In genomic region chr11:35841738-35842325, GRCm38 (mm10) we compare ENCODE assay signal across 19 mouse cellular contexts. TPM values are rescaled to one million over a fixed set of nuclear protein-coding genes. Genes with fewer than 3 reads are reported as not detected.
DNase-seq lines count a peak whose midpoint lies in the region; ATAC-seq and TF ChIP-seq lines count a peak whose summit lies in the region.
"Had no signal": no experiment of that assay in that cellular context is flagged by ENCODE, and none has a peak within 500 bp of the region (broad histone marks: within the 10 kb centered on the region; RNA-seq: fewer than 3 reads in every experiment).

No protein-coding gene starts in this region.

- no peak overlapping the region for H3K4me3 ChIP-seq in neural tube, embryonic 11.5 days (ENCODE audit: low read depth, low read length)
- H3K4me3 ChIP-seq in megakaryocyte, embryonic 14.5 days (replicated peaks), result peak overlapping the region; percentile 18
- H3K4me3 ChIP-seq in layer of hippocampus, adult 2 months, result no peak overlapping the region
- H3K4me3 ChIP-seq: embryonic facial prominence, embryonic 12.5 days; forebrain, embryonic 12.5 days; hindbrain, embryonic 15.5 days; myocyte had no signal

- no peak overlapping the region for H3K27ac ChIP-seq in neural tube, embryonic 11.5 days (ENCODE audit: low read depth, low read length)
- H3K27ac ChIP-seq in layer of hippocampus, adult 2 months, result no peak overlapping the region
- H3K27ac ChIP-seq: embryonic facial prominence, embryonic 12.5 days; forebrain, embryonic 12.5 days; hindbrain, embryonic 15.5 days had no signal

- ATAC-seq in neural tube, embryonic 11.5 days (ENCODE audit: insufficient read depth, low FRiP score, low TSS enrichment), result peak; percentile 18; the same call in 1 of the 2 replicates
- ATAC-seq in CD4-positive, CD25-positive, alpha-beta regulatory T cell, adult 4 months, result peak; percentile 56
- ATAC-seq in frontal cortex, adult (ENCODE audit: low TSS enrichment), result no peak

- H3K36me3 ChIP-seq in neural tube, embryonic 11.5 days (ENCODE audit: control insufficient read depth, insufficient read depth, low read length), result no peaks in the 10 kb centered on the region
- H3K36me3 ChIP-seq in megakaryocyte, embryonic 14.5 days (replicated peaks; ENCODE audit: low read length), result no peaks in the 10 kb centered on the region
- H3K36me3 ChIP-seq: embryonic facial prominence, embryonic 12.5 days had no signal

- DNase-seq in neural tube, embryonic 11.5 days (ENCODE audit: low spot score), result no peak
- DNase-seq in neural tube, embryonic 10.5 days (ENCODE audit: extremely low spot score, low spot score), result no peak
- peak; percentile 35 for DNase-seq in T-cell, adult 2 months (ENCODE audit: low spot score)
- DNase-seq in layer of hippocampus, adult 2 months (ENCODE audit: low spot score in 2 of 2), result no peak
- DNase-seq in right cerebral cortex, adult 18-20 months, result no peak
- DNase-seq: adrenal gland, adult 8-10 months; cerebellum, adult 9-11 months; gastrocnemius, postnatal 25 days; kidney, adult 9 months; lung, adult 18-20 months had no signal

- H3K9ac ChIP-seq in neural tube, embryonic 11.5 days (ENCODE audit: low read length), result no peak overlapping the region
- H3K9ac ChIP-seq: embryonic facial prominence, embryonic 12.5 days; forebrain, embryonic 12.5 days; hindbrain, embryonic 15.5 days had no signal

- H3K4me1 ChIP-seq in neural tube, embryonic 11.5 days (ENCODE audit: control insufficient read depth, insufficient read depth, low read length), result peaks cover 3% of the 10 kb centered on the region
- peaks cover 43% of the 10 kb centered on the region for H3K4me1 ChIP-seq in megakaryocyte, embryonic 14.5 days
- H3K4me1 ChIP-seq: embryonic facial prominence, embryonic 12.5 days had no signal

- H3K9me3 ChIP-seq in neural tube, embryonic 11.5 days (ENCODE audit: control insufficient read depth, low read length), result no peaks in the 10 kb centered on the region
- no peaks in the 10 kb centered on the region for H3K9me3 ChIP-seq in megakaryocyte, embryonic 14.5 days
- H3K9me3 ChIP-seq: embryonic facial prominence, embryonic 12.5 days; forebrain, embryonic 12.5 days; hindbrain, embryonic 15.5 days had no signal

- H3K4me2 ChIP-seq in neural tube, embryonic 11.5 days (ENCODE audit: low read depth), result no peak overlapping the region
- H3K4me2 ChIP-seq: embryonic facial prominence, embryonic 12.5 days; forebrain, embryonic 12.5 days; hindbrain, embryonic 15.5 days had no signal

- H3K27me3 ChIP-seq in neural tube, embryonic 11.5 days (ENCODE audit: control insufficient read depth, insufficient read depth, low read length), result no peaks in the 10 kb centered on the region
- peaks cover 10% of the 10 kb centered on the region for H3K27me3 ChIP-seq in megakaryocyte, embryonic 14.5 days (replicated peaks)
- H3K27me3 ChIP-seq: embryonic facial prominence, embryonic 12.5 days; forebrain, embryonic 12.5 days; hindbrain, embryonic 15.5 days had no signal

- TF ChIP-seq CTCF in layer of hippocampus, adult 2 months (conservative IDR thresholded peaks at IDR 0.05), result no peak

- WGBS in neural tube, embryonic 11.5 days, result 84% methylated on average over 21 of the region's 21 CpGs

RNA-seq across cellular contexts. Expression of gene Rars, which starts 7.5 kb away (rescaled TPM):
- polyA plus RNA-seq in neural tube, embryonic 11.5 days (2014; fragmentation: Nextera tagmentation; extraction: Ambion mirVana), result 115 and 116 TPM in 2 replicates
- 10 to 100 TPM; 68.2 to 75.9 TPM for polyA plus RNA-seq in CD4-positive, CD25-positive, alpha-beta regulatory T cell, adult 4 months (2017; shearing (Covaris generic))
- polyA plus RNA-seq in megakaryocyte, embryonic 14.5 days (2012; ENCODE audit: insufficient read depth, low replicate concordance), result 5.3 TPM in 1 of 2 replicates, not detected in the other
- total RNA-seq in layer of hippocampus, adult 2 months (2021), result 10 to 100 TPM; 45.6 to 53.6 TPM

RNA-seq across cellular contexts. Expression of gene Fbll1, which starts 43.1 kb away (rescaled TPM):
- 4.3 and 4.9 TPM in 2 replicates for polyA plus RNA-seq in neural tube, embryonic 11.5 days (2014; fragmentation: Nextera tagmentation; extraction: Ambion mirVana)
- polyA plus RNA-seq in CD4-positive, CD25-positive, alpha-beta regulatory T cell, adult 4 months (2017; shearing (Covaris generic)), result not detected
- polyA plus RNA-seq in megakaryocyte, embryonic 14.5 days (2012; ENCODE audit: insufficient read depth, low replicate concordance), result not detected in 2 replicates
- 10 to 100 TPM; 42.9 to 48.9 TPM for total RNA-seq in layer of hippocampus, adult 2 months (2021)
- total RNA-seq: gastrocnemius, postnatal 25 days had no signal
- polyA plus RNA-seq: heart, embryonic 16.5 days; limb, embryonic 11.5 days; myocyte had no signal

Comparison
In these comparisons a context has a peak if more than half of its experiments do, and no peak if none do; other contexts are left out.
1. RNA of gene Rars, which starts 7.5 kb away (polyA plus RNA-seq): 115 to 116 TPM in neural tube, embryonic 11.5 days and 68.2 to 75.9 TPM in CD4-positive, CD25-positive, alpha-beta regulatory T cell, adult 4 months; 5.3 TPM in megakaryocyte, embryonic 14.5 days; every median in the first group is over 10 times any median in the second.